Mouse (Mus musculus) monocyte, adult 2 months (primary cell): ENCODE results near the gene Xxylt1.

Source experiments
- DNase-seq, 2 experiments: peaks; one replicate each; pipeline ENCODE4 v3.0.0; 2022; ENCODE audit warnings: low spot score in 2 of 2, low read depth in 1 of 2

The Xxylt1 gene

DNA sequence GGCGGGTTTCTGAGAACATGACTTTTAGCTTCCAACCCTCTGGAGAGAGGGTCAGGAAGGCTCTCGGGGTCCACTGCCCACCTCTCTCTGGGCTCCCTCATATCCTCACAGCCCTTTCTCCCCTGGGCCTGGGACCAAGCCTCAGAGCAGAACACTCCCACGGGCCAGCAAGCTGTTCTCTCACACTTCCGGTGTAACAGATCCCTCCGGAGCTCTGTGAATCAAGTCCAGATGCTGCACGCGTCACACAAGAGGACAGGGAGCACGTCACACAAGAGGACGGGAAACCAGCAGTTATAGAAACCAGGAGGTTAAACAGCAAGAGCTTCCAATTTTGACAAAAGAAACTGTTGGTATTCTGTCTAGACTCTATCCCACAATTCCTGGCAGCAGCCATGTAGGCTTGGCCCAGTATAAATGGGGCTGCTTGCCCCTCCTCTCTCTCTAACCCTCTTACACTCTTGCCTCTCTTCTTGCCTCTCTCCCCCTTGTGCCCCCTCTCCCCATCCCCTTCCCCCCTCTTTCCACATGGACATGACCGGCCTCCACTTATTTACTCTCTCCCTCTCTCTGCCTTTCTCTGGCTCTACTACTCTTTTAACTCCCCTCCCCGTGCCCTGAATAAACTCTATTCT, 19.9 kb downstream of the Xxylt1 start:
- DNase-seq = no peak

DNA sequence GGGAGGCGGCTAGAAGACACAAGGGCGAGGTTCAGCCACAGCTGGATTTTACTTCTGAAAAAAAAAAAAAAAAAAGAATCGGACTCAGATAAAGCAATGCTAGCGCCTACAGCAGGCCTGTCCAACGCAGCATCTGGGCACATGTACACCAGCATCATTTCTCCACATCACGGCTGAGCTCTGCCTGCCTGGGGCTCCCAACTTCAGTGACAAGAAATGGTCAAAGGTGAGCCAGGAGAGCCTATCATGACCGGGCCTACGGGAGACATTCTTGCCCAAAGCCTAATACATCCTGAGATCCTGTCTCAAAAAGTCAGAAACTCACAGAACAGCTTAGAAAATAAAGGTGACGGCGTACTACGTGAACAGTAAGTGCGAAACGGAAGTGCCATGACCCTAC, 20.5 kb downstream of the Xxylt1 start:
- DNase-seq = no peak

DNA sequence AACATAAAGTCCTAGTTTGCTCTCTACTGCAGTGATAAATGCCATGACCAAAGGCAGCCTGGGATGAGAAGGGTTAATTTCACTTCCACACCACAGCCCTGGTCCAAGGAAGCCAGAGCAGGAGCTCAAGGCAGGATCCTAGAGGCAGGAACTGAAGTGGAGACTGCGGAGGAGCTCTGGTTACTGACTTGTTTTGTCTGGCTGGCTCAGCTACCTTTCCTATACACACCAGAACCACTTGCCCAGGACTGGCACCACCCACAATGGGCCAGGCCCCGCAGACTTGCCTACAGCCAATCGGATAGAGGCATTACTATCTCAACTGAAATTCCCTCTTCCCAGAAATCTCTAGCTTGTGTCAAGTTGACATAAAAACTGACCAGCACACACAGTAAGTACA, 21.0 kb downstream of the Xxylt1 start:
- no peak for DNase-seq

DNA sequence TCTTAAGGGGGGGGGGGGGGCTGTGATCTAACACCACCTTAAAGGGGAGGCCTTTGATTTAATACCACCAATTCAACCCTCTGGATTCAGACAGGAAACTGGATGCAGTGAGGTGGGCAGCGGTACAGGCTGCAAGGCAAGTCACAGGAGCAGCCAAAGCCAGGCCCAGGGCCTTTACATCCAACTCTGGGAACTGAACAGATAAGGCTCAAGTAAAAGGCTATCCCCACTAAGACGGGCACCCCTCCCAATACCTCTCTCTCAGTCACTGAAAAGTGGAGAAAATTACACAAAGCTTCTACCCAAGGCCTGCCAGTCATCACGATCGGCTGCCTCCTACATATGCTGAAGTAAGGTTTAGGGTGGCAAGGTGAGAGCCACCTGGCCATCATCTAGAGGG, 21.5 kb downstream of the Xxylt1 start:
- DNase-seq = no peak

DNA sequence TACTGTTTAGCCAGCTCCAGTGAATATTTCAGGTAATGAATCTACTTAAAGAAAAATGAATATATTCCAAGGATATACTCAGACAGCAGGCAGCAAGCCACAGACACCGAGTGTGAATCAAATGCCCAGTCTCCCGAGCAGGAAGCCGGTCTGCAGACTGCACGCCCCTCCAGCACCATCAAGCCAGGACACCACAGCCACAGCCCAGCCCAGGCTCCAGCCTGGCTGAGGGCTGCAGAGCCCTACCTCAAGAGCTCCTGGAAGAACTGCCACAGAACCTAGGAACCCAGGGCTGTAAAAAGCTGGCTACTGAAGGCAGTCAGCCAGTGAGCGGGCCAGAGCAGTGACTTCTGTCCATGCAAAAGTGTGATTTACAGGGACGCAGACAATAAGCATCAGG, 28.4 kb downstream of the Xxylt1 start:
- DNase-seq = no peak

DNA sequence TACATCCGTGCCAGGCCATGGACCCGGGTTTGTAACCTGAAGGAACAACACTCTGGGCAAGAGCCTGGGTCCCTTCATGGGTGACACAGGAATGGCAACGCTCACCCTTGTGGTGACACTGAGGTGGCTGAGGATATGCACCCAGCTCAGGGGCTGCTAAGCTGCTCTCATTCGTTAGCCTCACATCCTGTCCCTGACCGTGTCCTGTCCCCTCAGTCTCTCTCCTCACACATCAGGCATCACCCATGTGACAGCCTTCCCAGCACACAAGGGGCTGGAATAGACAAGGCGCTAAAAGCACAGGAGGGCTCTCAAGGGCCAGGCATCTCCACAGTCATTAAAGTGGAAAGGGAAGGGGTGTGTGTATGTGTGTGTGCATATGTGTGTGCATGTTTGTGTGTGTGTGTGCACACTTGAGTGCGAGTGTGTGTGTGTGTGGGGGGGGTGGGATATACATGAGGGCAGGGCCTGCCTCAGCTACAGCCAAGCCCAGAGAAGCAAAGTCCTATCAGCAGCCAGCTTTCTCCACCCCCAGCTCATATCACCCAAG, 29.0 kb downstream of the Xxylt1 start:
- no peak for DNase-seq

DNA sequence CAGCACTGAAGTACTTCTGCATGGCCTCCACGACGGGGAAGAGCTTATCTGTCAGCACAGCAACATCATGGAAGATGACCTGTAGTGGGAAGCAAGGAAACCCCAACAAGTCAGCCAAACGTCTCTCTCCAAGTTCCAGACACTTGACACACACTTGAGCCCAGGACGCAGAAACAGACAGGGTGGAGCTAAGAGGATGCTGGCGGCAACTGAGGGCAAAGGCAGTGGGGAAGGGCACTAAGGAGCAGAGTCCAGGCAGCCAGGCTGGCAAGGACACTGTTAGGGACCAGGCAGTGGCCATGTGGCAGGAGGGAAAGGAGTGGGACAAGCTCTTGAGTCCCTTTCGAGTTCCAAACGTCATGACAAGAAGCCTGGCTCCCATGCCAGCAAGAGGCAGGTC, 30.5 kb downstream of the Xxylt1 start:
- no peak for DNase-seq

DNA sequence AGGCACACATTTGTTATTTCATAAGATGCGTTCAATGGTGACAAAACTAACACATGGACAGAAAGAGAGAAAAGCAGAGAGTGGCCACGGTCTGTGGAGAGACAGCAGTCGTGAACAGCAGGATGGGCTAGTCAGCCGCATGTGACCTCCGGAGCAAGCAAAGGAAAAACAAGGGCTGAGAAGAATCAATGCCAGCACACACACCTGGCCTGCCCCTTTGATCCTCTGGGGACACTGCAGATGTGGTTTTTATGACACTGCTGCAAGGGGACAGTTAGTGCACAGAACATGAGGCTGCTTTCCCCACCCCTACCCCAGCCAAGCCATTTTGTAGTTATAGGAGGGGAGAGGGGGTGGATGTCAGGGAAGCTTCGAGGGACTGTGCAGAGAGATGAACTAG, 33.0 kb downstream of the Xxylt1 start:
- DNase-seq = no peak

DNA sequence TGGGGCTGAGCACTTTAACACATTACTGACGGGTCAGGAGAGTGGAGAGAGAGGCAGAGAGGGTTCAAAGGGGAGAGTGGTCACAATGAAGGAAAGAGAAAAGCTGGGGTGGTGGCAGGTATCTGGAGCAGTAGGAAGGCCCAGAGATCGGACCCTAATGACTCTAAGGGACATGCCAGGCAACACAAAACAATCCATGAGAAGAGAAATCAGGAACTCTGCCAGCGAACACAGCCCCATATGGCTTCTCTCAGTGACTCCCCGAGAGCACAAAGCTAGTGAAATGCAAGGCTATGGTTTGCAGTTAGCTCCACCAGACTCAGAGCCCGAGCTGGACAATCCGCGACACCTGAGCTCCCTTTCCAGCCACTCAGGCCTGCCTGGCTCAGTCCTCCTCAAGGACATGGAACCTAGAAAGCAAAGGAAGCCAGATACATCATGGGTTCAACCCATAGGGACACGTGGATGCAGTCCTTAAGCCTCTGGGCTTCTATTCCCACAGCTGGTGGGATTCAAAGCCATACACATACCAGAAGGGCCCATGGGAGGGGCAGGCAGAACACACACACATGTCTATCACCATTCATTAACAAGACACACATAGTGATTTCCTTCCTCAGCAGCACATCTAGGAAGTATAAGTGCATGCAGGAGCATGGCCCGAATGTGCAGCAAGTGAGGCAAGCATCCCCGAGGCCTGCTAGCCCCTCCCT, 33.9 kb downstream of the Xxylt1 start:
- no peak for DNase-seq

DNA sequence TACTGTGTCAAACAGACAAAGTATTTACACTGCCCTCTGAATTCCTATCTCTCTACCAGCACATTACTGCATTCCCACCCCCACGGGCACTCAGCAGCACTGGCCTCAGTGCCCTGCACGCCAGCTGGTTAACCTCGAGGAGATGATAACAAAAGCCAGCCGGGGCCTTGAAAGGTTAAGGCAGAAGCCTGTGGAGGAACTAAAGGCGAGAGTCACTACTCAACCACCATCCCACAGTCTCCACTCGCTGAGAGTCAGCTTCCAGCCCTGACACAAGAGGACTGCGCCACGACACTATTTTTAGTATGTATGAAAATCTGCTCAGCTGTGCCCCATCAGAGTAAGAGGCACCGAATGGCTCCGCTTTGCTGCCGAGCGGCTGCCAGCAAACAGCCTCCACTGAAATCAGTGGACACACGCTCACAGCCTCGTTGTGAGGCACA, 35.0 kb downstream of the Xxylt1 start:
- no peak for DNase-seq

DNA sequence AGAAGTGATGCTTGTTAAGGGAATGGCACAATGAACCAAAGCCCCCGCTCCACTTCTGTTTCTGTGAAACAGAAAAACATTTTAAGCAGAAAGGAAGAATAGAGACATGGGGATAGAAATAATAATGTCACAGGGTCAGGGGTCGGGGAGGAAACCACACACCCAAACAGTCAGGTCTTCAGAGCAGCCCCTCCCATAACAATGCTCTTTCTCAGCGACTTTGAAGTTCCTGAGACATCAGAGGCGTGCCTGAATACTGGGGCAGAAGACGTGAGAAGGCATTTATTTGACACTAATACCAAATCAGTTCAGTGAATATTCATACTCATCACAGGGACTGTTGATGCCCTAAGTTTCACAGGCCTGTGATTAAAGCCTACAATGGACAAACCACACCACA, 36.0 kb downstream of the Xxylt1 start:
- no peak for DNase-seq

DNA sequence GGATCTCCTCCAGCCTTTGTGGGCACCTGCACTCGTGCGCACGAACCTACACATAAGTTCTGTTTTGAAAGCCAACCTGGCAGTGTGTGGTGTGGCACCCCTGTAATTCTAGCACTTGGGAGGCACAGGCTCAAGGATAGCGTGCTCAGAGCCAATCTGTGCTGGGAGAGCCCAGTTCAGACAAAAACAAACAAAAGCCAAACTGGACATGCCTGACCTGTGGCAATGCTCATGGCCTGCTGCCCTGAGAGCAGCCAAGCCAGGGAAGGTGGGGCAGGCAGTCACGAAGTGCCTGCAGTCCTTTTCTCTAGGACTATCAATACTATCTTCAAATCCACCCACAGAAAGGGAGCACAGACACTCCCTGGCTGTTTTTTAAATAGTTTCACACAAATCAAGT, 38.1 kb downstream of the Xxylt1 start:
- DNase-seq = no peak

DNA sequence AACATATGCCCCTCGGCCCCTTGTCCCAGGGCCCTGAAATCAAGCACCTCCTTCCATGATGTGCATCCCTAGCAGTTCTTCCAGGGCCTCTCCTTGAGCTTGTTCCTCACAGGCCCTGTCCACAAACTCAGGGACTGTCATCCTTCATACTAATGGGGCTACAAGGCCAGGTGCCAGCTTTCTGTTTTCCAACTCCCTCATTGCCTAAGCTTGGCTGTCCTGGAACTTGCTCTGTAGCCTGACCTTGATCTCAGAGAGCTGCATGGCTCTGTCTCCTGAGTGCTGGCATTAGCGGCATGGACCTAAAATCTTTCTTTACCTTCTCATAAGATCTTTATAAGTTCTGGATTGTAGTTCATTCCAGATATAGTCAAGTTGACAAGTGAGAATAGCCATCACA, 39.7 kb downstream of the Xxylt1 start:
- no peak for DNase-seq

DNA sequence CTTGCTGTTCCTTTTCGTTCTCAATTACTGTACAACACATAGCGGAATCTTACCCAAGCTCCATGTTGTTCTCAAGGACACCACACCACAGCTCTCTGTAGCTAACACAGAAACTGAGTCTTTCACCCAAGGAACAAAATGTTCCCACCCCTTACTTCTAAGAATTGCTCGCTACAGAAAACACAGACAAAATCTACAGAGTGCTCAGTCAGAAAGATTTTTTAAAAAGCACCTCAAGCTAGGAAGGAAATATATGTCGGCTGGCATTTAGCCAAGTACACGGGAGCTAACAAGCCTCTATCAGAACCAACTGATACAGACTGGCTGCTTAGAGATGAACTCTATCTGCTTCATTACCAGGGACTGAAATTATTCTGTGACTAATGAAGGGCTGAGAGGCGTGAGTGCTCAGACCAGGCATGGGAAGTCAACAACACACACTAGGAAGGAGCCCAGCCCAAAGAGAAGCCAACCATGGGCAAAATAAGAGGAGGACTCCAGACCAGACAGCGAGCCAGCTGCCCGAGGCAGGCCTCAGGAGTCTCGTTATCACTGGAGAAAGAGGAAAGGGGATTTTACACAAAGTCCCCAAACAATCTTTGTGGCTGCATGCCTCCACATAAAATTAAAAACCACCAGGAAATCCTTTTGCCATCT, 41.3 kb downstream of the Xxylt1 start:
- no peak for DNase-seq

DNA sequence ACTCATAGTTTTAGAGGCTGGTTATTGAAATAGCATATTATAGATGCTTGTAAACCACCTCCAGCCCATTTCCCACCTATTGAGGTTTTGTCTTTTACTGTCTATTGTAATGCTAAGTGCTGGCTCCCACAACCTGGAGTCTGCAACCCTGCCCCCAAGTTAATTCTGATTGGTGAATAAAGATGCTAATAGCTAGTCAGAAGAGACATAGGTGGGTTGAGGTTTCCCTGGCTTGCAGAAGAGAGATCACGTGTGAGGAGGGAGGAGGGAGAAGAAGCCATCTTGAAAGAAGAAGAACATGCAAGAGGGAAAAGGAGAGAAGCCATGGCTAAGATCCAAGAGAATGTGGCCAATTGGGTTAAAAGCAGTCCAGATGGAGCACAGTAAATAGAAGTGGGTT, 43.8 kb downstream of the Xxylt1 start:
- DNase-seq = no peak

DNA sequence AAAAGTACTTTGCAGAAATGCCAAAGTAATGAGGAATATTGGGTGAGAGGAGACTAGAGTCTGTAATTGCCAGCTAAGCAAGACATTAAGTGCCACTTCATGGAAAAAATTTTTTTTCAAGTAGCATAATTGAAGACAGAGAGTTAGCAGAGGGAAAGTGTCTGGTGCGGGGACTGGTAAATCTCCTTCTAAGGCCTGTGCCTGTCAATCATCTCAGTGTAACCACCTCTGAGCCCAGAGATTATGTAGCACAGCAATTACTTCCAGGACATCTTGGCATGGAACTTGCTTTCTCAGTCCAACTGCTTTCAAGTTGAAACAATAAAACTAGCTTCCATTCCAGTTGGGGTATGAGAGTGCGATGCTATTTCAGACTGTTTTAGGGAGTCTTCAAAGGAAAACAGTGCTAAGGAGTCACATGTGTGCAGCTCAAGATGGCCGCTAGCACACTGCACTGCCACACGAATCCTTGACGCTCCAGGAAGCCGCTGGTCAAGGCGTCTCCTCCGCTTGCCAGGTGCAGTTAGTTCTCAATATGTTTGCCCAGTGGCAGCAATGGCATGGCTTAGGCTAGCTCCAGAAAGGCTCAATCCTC, 45.5 kb downstream of the Xxylt1 start:
- no peak for DNase-seq

DNA sequence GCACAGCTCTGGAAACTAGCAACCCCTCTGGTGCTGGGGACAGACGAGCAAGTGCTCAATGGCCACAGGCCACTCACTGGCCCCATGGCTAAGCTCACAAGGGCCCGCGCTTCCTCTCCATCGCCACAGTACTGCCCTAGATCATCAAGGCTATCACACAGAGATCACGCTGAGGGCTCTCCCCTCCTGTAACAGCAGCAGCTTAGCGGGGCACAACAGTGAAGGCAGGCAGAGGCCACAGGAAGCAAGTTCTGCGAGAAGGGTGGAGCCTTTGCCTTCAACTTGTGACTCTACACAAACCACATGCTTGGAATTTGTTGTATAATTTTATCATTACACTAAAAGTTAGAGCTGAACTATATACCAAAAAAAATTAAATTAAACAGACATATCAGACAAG, 46.0 kb downstream of the Xxylt1 start:
- DNase-seq = no peak

DNA sequence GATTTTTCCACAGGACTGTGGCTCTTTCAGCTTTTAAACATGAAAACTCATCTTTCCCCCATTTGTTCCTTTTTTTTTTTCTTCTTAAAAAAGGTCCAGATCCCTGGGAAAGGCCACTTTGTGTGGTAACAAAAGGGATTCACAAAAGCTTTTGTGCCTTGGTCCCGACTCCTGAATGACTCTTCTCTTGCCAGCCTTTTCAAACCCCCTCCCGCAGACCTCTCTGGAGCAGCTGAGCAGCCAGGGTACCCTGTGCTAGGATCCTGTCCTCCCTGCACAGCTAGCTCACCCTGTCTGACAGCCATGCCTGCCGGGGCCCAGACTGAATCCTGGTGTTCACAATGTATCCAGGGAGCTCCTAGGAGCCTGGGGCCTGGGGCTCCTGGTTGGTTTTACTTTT, 47.2 kb downstream of the Xxylt1 start:
- no peak for DNase-seq

DNA sequence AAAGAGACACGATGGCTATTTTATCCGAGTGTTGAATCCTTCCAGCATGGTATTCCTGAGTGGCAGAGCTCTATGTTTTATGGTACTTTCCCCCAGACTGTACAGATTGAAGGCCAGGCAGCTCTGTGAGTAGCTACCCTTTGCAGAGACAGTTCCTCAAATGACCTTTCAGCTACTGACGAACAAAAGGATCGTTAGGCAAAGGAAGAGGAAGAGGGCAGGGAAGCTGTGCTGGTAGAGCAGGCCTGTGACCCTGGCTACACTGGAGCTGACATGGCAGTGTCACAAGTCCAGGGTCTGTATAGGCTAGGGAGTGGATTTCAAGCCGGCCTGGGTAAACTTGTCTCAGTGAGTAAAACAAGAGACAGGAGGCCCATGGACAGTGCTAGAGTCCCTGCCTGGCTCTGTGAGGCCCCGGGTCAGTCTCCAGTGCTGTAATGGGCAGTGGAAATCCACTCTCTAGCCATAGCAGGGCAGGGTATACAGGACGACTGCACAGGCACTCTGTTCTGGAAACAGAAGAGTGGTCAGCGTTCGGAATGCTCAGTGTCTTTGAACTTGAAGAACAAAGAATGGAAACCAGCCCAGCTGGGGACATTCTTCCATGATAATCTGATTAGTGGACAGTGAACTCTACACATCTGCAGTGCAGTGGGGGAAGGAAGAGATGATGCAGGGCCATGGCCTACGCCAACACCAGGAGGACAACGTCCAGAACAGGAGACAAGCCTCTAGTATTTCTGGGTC, 51.3 kb downstream of the Xxylt1 start:
- peak in 1 of 2 experiments; percentile 12 for DNase-seq

DNA sequence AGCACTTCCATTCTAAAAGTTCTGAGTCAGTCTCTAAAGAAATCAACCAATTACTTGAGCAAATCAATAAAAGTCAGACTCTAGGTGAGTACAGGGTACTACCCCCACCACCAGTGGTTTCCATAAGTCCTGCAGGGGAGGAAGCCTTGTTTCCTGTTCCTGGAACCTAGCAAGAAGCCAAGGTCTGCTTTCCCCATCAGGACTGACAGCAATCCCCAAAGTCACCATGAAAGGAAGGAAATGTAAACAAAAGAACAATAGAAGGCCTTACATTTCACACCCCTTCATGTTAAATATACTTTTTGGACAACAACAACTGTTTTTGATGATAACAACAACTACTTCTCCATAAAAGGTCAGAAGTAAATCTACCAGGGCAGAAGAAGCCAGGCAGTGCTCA, 53.6 kb downstream of the Xxylt1 start:
- no peak for DNase-seq

DNA sequence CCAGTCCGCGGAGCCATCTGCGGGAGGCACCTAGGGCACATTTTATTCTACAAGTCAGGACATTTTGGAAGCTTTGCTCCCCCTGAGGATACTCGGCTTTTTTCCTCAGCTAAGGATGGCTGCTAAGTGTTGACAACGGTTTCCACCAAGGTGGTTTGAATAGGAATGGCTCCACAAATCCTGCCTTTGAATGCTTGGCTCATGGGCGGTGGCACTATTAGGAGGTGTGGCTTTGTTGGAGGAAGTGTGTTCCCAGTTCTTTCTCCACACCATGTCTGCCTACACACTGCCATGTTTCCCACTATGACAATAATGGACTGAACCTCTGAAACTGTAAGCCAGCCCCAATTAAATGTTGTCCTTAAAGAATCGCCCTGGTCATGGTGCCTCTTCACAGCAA, 55.7 kb downstream of the Xxylt1 start:
- DNase-seq = no peak
